Mouse (Mus musculus) G1E (cell line): Measurements from ENCODE around the gene Jazf1.

Experiments
- CTCF ChIP-seq: IDR thresholded peaks from 2 replicates; pipeline ENCODE4 v1.5.1; 2012; ENCODE audit warnings: low read depth, low read length, inconsistent platforms, mixed read lengths
- GATA1 ChIP-seq: IDR thresholded peaks from 2 replicates; pipeline ENCODE4 v1.6.1; 2012; ENCODE audit warnings: borderline replicate concordance, low read length, inconsistent platforms, mixed read lengths
- GATA2 ChIP-seq: IDR thresholded peaks from 2 replicates; pipeline ENCODE4 v1.6.1; 2012; ENCODE audit warnings: low read depth, low read length, inconsistent platforms, borderline replicate concordance
- POLR2AphosphoS5 ChIP-seq: IDR thresholded peaks from 2 replicates; pipeline ENCODE4 v1.6.1; 2012; ENCODE audit warnings: low read depth, low read length, inconsistent platforms; ENCODE audit not compliant: insufficient replicate concordance
- TAL1 ChIP-seq: conservative IDR thresholded peaks from 2 replicates; pipeline ENCODE4 v1.6.1; 2012; ENCODE audit warnings: low read depth, low read length, inconsistent platforms, mixed read lengths

GRCm38 (mm10) chr6:52861928-52862327 lies 206.5 kb downstream of the Jazf1 start:
- no peak for TF ChIP-seq CTCF
- TF ChIP-seq POLR2AphosphoS5 = no peak
- no peak for TF ChIP-seq TAL1
- TF ChIP-seq GATA1 = no peak
- TF ChIP-seq GATA2 = no peak
